Mouse (Mus musculus): ENCODE measurements around the gene Cx3cl1.
A peak's percentile ranks its signal among the peaks of the same experiment; 100 is the strongest.

Cx3cl1 gene

GRCm38 (mm10) chr8:94771941-94772670 lies at the start of gene Cx3cl1:
TSS of gene Cx3cl1 (plus strand) at chr8:94772009.
- peak; percentile 76 for DNase-seq

GRCm38 (mm10) chr8:94725998-94726397 lies 45.8 kb upstream of the Cx3cl1 start:
- DNase-seq = no peak

DNA sequence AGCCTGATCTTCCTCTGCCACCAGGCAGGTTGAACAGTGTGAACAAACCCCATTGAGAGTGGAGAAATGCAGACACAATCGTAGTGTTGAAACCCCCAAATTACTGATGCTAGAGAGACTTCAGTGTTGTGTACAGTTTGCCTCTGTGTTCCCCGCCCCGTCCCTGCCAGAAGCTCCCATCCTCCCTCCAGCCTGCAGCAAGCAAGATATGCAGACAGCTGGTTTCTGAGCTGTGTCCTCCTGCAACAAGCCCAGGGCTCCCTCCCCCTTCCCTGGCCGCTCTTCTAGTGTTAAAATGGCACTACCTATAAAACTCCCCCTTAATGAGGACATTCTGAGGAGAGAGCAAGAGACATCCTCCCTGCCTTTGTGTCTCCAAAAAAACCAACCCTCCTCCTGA lies 42.5 kb upstream of the Cx3cl1 start:
- no peak for DNase-seq

GRCm38 (mm10) chr8:94733821-94734465 lies 37.9 kb upstream of the Cx3cl1 start:
- no peak for DNase-seq

GRCm38 (mm10) chr8:94734735-94735350 lies 37.0 kb upstream of the Cx3cl1 start:
- no peak for DNase-seq

- DNase-seq = no peak
Observed at GRCm38 (mm10) chr8:94735426-94736094, 36.2 kb upstream of the Cx3cl1 start.

GRCm38 (mm10) chr8:94739829-94740228 lies 32.0 kb upstream of the Cx3cl1 start:
- no peak for DNase-seq

GRCm38 (mm10) chr8:94740591-94740990 lies 31.2 kb upstream of the Cx3cl1 start:
- DNase-seq = no peak

GRCm38 (mm10) chr8:94741726-94742125 lies 30.1 kb upstream of the Cx3cl1 start:
- DNase-seq = no peak

DNA sequence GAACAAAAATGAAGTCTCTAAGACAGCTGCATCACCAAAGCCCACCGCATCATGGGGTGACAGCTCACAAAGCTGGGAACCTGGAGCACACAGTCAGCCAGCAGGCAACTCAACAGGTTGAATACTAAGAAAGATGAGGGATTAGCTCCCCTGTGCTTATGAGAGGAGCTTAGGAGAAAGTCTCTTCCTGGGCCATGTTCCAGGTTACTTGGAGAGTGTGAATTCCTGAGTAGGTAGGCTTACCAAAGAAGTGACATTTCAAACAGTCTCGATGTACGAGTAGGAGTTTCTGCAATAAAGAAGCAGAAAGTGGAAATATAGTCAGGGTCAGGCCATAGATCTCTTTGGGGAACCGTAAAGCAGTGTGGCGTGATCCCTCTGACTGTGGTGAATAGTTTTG lies 27.3 kb upstream of the Cx3cl1 start:
- DNase-seq = no peak

GRCm38 (mm10) chr8:94744972-94745371 lies 26.8 kb upstream of the Cx3cl1 start:
- DNase-seq = no peak

DNA sequence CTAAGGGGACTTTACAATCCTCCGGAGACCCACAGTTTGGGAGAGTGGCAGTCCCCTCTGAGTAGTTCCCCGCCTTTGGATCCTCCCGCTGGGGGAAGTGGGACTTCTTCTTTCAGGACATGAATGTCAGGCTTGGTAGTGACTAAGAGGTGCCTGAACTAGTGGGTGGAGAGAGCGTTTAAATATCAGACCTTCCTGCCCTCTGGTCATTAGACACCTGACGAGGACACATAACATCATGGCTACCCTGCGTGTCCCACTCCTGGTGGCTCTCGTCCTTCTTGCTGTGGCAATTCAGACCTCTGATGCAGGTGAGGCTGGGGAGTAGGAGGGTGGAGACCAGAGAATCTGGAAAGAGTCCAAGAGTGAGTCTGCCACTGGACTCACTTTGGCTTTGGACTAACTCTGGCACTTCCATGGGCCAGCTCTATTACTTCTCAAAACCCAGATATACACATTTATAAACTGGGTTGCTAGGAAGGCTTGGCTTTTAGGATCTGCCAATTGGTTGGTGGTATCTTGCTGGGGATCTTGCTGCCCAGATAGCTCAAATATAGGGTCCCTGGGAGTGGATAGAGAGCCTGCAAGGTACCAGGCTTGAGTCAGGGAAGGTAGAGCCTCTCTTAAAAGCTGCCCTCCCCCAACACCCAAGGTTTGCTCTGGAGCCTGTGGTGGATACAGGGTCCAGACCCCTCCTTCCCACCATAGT lies 26.2 kb upstream of the Cx3cl1 start, which contains the start of gene Ccl22:
Gene Ccl22, plus strand, starts transcription at position 115 of the 709 bp plus-strand sequence.
- no peak for DNase-seq

- no peak for DNase-seq
Observed at GRCm38 (mm10) chr8:94746832-94747231, 25.0 kb upstream of the Cx3cl1 start.

DNA sequence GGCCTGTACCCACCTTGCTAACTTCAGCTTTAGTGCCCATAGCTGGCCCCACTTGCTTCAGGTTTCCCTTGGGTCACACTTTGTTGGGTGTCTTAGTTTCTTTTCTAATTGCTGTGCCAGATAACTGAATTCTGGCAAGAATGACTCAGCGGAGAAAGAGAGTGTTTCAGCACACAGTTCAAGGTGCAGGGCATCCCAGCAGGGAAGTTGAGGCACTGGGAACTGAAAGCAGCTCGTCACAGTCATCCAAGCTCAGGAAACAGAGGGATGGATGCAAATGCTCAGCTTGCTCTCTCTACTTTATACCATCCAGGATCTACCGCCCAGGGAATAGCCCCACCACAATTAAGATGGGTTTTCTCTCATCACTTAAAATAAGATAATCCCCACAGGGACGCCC lies 23.4 kb upstream of the Cx3cl1 start:
- DNase-seq = no peak

GRCm38 (mm10) chr8:94749942-94750341 lies 21.9 kb upstream of the Cx3cl1 start:
- DNase-seq = no peak

- no peak for DNase-seq
Observed at GRCm38 (mm10) chr8:94751023-94751849, 20.6 kb upstream of the Cx3cl1 start.

DNA sequence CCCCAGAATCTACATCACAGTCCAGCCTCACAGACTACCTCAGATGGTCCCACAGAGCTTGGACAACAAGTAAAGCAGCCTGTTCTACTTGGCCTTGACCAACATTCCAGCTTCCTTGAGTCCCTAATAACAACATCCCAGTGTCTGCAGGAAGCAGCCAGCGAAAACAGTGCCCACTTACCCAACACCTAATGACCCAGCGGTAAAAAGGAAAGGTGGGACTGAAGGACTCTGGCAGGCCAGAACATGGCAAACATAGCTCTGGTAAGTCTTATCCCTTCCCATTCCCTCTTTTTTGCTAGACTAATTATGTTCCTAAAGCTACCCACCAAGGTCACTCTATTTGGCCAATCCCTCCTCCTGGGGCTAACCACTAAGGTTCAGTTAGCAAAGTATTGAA lies 17.8 kb upstream of the Cx3cl1 start:
- DNase-seq = no peak

DNA sequence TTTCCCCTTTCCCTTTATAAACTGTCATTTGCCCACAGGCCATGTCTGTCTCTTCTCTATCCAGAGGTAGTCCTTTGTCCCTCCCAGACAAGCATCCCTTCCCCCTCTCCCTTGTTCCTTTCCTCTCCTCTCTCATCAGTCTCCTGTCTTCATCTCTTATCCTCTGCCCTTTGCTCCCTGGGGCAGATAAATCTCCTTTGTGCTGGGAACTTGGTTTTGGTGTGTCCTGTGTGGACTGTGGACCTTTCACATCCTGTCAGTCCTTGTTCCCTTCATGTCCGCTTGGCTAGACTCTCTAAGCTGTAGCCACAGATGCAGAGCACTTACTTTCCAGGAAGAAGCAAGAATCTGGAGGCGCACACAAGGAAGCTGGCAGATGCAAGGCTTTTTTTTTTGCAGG lies 17.3 kb upstream of the Cx3cl1 start:
- no peak for DNase-seq

DNA sequence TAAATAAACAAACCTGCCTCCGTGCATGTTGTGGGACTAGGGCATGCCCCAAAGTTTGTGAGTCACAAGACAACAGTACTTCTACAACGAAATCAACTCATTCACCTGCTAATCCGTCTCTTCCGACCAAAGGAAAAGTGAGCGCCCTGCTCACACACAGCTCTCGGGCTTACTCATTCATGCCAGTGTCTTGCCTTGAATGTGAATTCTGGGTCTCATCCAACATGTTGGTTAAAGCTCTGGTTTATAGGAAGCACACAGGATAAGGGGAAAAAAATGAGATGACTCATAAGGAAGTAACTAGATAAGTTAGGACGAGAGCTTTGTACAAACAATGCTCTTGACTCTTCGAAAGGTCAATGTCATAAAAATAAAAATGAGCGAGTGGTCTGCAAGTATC lies 4.8 kb upstream of the Cx3cl1 start:
- no peak for DNase-seq

DNA sequence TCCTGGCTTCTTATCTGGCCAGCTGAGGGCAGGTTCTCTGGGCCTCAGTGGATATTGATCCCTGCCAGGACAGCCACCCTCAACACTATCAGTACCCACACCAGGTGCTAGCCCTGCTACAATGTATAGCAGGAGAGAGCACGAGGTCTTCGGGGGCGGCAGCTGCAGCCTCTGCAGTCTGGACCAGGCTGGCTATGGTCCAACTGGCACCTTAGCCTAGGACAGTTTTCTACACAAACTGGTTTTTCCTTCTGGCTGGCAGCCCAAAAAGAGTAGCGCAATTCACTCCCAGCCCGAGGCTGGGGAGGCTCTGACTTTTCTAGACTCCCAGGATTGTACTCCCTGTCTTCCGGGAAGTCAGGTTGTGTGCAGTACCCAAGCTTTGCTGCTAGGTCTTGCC lies 864 bp upstream of the Cx3cl1 start:
- peak; percentile 31 for DNase-seq

- DNase-seq = no peak
Observed at GRCm38 (mm10) chr8:94773048-94773447, 1.2 kb downstream of the Cx3cl1 start.

GRCm38 (mm10) chr8:94773700-94774171 lies 1.9 kb downstream of the Cx3cl1 start:
- peak; percentile 24 for DNase-seq

Measured in cerebellum, adult 11 months (tissue).